Mouse (Mus musculus) frontal cortex, postnatal 36 days (tissue): ENCODE measurements at regions not wholly inside any gene's neighbourhood (a gene's known extent, or its start where the extent isn't known, plus 50 kb on each side); places are given as distances from the start of the nearest gene placed in this dataset.
"Not testable (repeated sequence)": the region's sequence is repeated elsewhere in the genome, so short reads cannot be mapped to it uniquely, and the experiment has no call there.

Experiments used
- DNase-seq, 2 experiments: peaks; one replicate each; pipeline ENCODE4 v3.0.0; 2022; ENCODE audit warnings: low spot score in 2 of 2

DNA sequence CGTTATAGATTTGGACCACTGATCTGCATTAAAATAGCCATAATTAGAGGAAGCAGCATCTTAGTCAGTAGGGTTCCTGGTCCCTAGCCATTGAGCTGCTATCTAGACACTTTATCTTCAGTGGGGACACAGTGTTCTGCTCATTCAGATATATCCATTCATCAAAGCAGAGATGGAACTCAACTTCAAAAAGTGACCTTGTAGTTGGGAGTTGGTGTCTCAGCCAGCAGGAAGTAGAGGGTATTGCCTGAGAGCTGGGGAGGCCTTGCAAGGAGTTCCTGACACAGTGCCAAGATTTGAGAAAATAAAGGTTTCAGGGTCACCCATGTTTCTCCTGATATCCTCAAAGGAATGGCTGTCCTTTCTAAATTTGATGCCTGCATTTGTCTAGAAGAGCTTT is 304.7 kb upstream of the Shh start:
- no peak for DNase-seq

- peak; percentile 27 to 30 for DNase-seq
Observed at GRCm38 (mm10) chr5:28756171-28756948, 289.3 kb upstream of the Shh start.

DNA sequence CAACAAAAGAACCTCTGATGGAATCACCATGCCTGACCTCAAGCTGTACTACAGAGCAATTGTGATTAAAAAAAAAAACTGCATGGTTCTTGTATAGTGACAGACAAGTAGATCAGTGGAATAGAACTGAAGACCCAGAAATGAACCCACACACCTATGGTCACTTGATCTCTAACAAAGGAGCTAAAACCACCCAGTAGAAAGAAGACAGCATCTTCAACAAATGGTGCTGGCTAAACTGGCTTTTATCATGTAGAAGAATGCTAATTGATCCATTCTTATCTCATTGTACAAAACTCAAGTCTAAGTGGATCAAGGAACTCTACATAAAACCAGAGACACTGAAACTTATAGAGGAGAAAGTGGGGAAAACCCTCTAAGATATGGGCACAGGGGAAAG is 284.8 kb upstream of the Shh start:
- DNase-seq = not testable (repeated sequence)

DNA sequence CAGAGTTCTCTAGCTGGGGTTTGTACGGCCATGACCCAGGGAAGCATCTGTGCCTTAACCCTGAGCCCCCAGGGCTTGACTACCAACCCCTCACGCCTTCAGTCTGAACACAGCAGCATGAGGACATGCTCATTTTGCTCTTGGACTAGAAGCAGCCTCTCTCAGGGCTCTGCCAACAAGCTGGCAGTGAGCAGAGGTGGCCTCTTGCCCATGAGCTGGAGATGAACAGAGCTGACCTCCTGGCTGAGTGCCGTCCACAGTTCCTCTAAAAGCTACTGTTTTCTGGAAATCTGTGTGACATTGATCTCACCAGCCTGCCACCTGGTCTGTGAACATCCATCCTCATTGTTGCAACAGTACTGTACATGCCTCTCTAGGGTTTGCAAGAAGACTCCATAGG is 267.7 kb upstream of the Shh start:
- peak; percentile 5 to 22 for DNase-seq

GRCm38 (mm10) chr5:28722067-28722466 is 255.0 kb upstream of the Shh start:
- no peak for DNase-seq

- peak in 1 of 2 experiments; percentile 8 for DNase-seq
Observed at GRCm38 (mm10) chr5:28714978-28715377, 247.9 kb upstream of the Shh start.

- DNase-seq = no peak
Observed at GRCm38 (mm10) chr5:28710517-28710916, 243.5 kb upstream of the Shh start.

DNA sequence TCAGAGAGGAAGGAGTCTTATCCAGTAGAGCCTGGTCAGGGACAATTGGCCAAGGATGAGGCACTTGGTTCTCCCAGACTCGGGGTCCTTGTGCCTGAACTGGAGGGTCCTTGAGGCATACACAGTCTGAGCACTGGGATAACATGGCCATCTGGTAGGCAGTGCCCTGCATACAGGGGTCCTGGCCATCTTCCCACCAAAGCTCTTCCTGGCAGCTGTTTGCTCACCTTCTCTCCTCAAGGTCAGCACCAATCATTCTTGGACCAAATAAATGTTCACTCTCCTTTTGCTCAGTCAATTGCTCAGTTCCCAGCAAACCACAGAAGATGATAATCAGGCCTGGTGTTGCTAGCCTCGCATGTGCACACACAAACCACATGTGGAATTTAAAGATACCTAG is 242.6 kb upstream of the Shh start:
- DNase-seq = no peak

GRCm38 (mm10) chr5:28704359-28704758 is 237.3 kb upstream of the Shh start:
- DNase-seq = peak; percentile 20 to 38

GRCm38 (mm10) chr5:28696966-28697365 is 229.9 kb upstream of the Shh start:
- DNase-seq = no peak

- no peak for DNase-seq
Observed at GRCm38 (mm10) chr5:28690110-28690509, 223.1 kb upstream of the Shh start.

GRCm38 (mm10) chr5:28689651-28690050 is 222.6 kb upstream of the Shh start:
- DNase-seq = no peak

GRCm38 (mm10) chr5:28689136-28689535 is 222.1 kb upstream of the Shh start:
- DNase-seq = no peak

DNA sequence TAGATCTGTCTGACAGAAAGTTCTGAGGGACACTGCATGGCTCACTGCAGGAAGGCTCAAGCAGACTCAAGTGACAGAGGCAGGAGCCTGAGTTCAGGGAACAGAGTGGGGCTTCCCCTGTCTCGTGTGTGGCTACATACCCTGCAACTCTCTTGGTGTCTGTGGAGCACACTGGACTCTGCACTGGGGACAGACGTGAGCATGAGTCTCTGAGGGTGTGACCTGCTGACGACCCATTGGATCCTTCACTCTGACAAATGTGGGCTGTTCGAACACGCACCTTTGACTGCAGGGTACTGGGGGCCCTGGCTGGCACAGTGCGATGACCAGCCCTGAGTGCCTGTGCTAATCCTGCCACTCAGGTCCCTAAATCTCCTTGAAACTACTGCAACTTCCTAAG is 215.8 kb upstream of the Shh start:
- no peak for DNase-seq

GRCm38 (mm10) chr5:28680311-28680710 is 213.3 kb upstream of the Shh start:
- DNase-seq = no peak

- peak in 1 of 2 experiments; percentile 4 for DNase-seq
Observed at GRCm38 (mm10) chr5:28679761-28680160, 212.7 kb upstream of the Shh start.

- no peak for DNase-seq
Observed at GRCm38 (mm10) chr5:28630186-28630585, 163.1 kb upstream of the Shh start.

- DNase-seq = peak in 1 of 2 experiments; percentile 15
Observed at GRCm38 (mm10) chr5:28611885-28612284, 144.8 kb upstream of the Shh start.

DNA sequence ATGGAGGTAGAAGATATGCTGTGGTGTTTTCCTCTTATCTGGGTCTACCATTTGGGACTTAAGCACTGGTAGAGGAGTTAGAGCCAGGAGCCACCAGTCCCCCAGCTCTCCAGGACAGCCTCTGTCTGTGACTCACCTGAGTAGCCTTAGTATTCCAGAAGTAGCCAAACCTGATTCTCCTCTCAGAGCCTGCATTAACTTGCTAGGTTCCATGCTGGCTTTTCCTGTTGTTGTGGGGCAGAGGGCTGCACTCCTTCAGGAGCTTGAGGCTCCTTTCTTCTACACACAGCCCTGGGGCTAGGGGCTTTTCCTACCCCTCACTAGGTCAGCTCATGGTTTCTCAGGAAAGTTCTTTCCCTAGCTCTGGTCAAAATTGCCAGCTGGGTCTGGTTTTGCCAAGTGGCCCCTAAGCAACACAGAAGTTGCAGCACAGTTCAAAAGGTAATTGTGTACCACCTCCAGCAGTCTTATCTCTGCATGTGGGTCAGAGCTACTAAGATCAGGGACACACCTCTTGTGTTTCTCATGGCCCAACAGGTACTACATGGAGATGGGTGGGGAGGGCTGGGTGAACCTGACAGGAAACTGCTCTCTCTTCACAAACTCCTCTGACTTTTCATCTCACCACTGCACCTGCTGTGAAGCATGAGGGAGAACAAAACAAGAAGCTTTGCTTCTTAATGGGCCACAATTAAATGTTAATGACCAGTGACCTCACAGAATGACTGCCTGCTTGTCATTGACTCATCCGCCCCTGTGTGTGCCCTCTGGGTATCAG is 129.7 kb upstream of the Shh start:
- no peak for DNase-seq

- DNase-seq = no peak
Observed at GRCm38 (mm10) chr5:28571347-28571998, 104.4 kb upstream of the Shh start.

DNA sequence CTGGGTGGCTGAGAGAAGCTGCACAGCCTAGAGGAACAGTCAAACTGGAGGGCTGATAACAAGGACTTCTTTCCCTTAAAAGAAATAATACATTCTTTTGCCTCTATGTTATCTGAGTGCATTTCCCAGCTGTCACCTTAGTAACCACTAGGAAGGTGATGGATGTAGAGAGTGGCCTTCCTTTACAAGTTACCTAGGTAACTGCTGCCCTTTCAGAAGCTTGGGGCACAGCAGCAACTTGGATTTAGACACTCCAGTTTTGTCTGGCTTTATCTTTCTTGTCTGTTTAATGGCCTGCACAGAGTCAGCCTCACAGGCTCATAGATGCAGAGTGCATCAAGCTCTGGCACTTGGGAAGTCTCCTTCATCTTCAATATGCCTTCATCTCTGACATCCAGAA is 101.4 kb upstream of the Shh start:
- DNase-seq = no peak

DNA sequence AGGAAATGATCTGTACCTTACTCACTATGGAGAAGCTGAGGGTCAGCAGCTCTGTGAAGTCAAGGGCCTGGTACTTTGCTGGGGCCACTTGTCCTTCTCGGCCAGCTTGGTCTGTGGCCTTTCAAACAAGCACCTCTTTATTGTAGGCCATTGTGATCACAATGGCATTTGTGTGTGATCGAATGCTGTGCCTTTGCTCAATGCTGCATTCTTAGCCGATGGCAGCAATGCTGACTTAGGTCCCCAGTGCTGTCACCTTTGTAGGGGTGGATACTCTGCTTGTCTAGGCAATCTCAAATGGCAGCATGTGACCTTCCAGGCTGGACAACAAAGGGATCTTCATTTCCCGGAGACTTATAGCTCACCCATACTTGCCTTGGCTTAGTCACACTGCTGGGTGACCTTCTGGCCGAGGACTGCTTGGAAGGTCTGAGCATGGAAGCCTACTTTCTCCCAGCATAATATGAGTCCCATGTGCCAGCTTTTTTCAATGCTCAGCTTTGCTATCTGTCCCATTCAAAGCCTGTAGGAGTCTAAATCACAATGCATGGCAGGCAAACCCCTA is 100.4 kb upstream of the Shh start:
- no peak for DNase-seq
